Mouse (Mus musculus): ENCODE measurements at regions not wholly inside any gene's neighbourhood (a gene's known extent, or its start where the extent isn't known, plus 50 kb on each side); places are given as distances from the start of the nearest gene placed in this dataset.

GRCm38 (mm10) chr17:84890871-84891599, 65.5 kb upstream of the Ppm1b start:
- ATAC-seq: no peak

- ATAC-seq: peak; percentile 74
These were observed 63.1 kb upstream of the Ppm1b start for GRCm38 (mm10) chr17:84893273-84894033.

GRCm38 (mm10) chr17:84895526-84895925, 61.0 kb upstream of the Ppm1b start:
- ATAC-seq: no peak

GRCm38 (mm10) chr17:84896572-84896971, 60.0 kb upstream of the Ppm1b start:
- ATAC-seq: no peak

GRCm38 (mm10) chr17:84898407-84898806, 58.1 kb upstream of the Ppm1b start:
- no peak for ATAC-seq

- no peak for ATAC-seq
These were observed 52.8 kb upstream of the Ppm1b start for GRCm38 (mm10) chr17:84903625-84904337.
